Mouse (Mus musculus) liver, embryonic 11.5 days (tissue): Measurements from ENCODE around the gene Adh6b. TPM values are rescaled to one million over a fixed set of nuclear protein-coding genes. Genes with fewer than 3 reads are reported as not detected.

Experiments
- ATAC-seq: fragments of 200-750 bp; cut with Nextera tagmentation; replicated peaks from 2 replicates; pipeline ENCODE4 v1.8.0; 2017; ENCODE audit warnings: moderate number of reproducible peaks, mild to moderate bottlenecking, moderate TSS enrichment, moderate library complexity; ENCODE audit not compliant: low FRiP score
- DNase-seq: peaks from one replicate; pipeline ENCODE4 v3.0.0-alpha.2; 2017; ENCODE audit warnings: low spot score
- H3K27ac ChIP-seq: fragments of 300-500 bp; sonication (generic); 2 replicates; pipeline ENCODE4 v1.5.1; 2014; ENCODE audit warnings: mild to moderate bottlenecking, low read depth, low read length, control low read depth
- H3K27me3 ChIP-seq: fragments of 300-500 bp; sonication (generic); replicated peaks from 2 replicates; pipeline ENCODE4 v1.6.1; 2014; ENCODE audit warnings: low read length, mixed read lengths; ENCODE audit not compliant: control insufficient read depth, insufficient read depth
- H3K36me3 ChIP-seq: fragments of 300-500 bp; sonication (generic); 2 replicates; pipeline ENCODE4 v1.6.1; 2014; ENCODE audit warnings: mild to moderate bottlenecking, low read length, moderate library complexity, mixed read lengths; ENCODE audit not compliant: control insufficient read depth, insufficient read depth
- H3K4me1 ChIP-seq: fragments of 300-500 bp; sonication (generic); replicated peaks from 2 replicates; pipeline ENCODE4 v1.6.1; 2014; ENCODE audit warnings: low read length, mixed read lengths; ENCODE audit not compliant: control insufficient read depth, insufficient read depth
- H3K4me2 ChIP-seq: fragments of 300-500 bp; sonication (generic); 2 replicates; pipeline ENCODE4 v1.6.1; 2014; ENCODE audit warnings: mild to moderate bottlenecking, control low read depth, moderate library complexity
- H3K4me3 ChIP-seq: fragments of 300-500 bp; sonication (generic); 2 replicates; pipeline ENCODE4 v1.5.1; 2014; ENCODE audit warnings: low read depth, low read length, control low read depth
- H3K9ac ChIP-seq: fragments of 300-500 bp; sonication (generic); 2 replicates; pipeline ENCODE4 v1.6.1; 2014; ENCODE audit warnings: low read depth, low read length, control low read depth
- H3K9me3 ChIP-seq: fragments of 300-500 bp; sonication (generic); 2 replicates; pipeline ENCODE4 v1.6.1; 2016; ENCODE audit warnings: low read length, inconsistent platforms, mixed read lengths; ENCODE audit not compliant: control insufficient read depth
- WGBS: fragments of 180-500 bp; shearing (Covaris S2); extraction: QIAGEN DNeasy Blood & Tissue Kit; methylation state at CpG from one replicate; pipeline ENCODE4 v1.1.7; 2014; 5-methylcytosine and 5-hydroxymethylcytosine counted together
- polyA plus RNA-seq: library from polyadenylated mRNA; unstranded; fragments of >200 nt; fragmentation: Nextera tagmentation; extraction: Ambion mirVana; gene quantifications from 2 replicates; pipeline ENCODE4 v1.2.1, GENCODE M21; 2014

The Adh6b gene
- polyA plus RNA-seq, result 0.89 and 0.90 TPM in 2 replicates

GRCm38 (mm10) chr3:138341471-138341870 is at the start of gene Adh6b:
Gene Adh6b, plus strand, starts transcription at chr3:138341775.
- H3K9ac ChIP-seq, result no peak within 1 kb of the TSS
- H3K4me2 ChIP-seq, result no peak within 1 kb of the TSS
- no peak within 1 kb of the TSS for H3K4me3 ChIP-seq
- DNase-seq (no peak), ATAC-seq (no peak)
- no peak within 1 kb of the TSS for H3K27ac ChIP-seq
- no peaks in the 10 kb centered on the region for H3K4me1 ChIP-seq
- 66% methylated on average over 14 of the region's 14 CpGs for WGBS
- no peaks in the 10 kb centered on the region for H3K27me3 ChIP-seq
- H3K36me3 ChIP-seq, result no peaks in the 10 kb centered on the region
- no peaks in the 10 kb centered on the region for H3K9me3 ChIP-seq

GRCm38 (mm10) chr3:138293298-138293895 is 48.2 kb upstream of the Adh6b start:
- ATAC-seq (no peak), DNase-seq (no peak)
- no peaks in the 10 kb centered on the region for H3K27me3 ChIP-seq
- no peak overlapping the region for H3K4me2 ChIP-seq
- 82% methylated on average over 7 of the region's 7 CpGs for WGBS
- no peak overlapping the region for H3K27ac ChIP-seq
- H3K36me3 ChIP-seq, result no peaks in the 10 kb centered on the region
- H3K9me3 ChIP-seq, result peaks cover 3% of the 10 kb centered on the region; the same call in 1 of the 2 replicates
- H3K9ac ChIP-seq, result no peak overlapping the region
- no peak overlapping the region for H3K4me3 ChIP-seq
- H3K4me1 ChIP-seq, result no peaks in the 10 kb centered on the region

- DNase-seq (no peak), ATAC-seq (no peak)
- no peak overlapping the region for H3K4me3 ChIP-seq
- H3K36me3 ChIP-seq, result no peaks in the 10 kb centered on the region
- 85% methylated on average over 9 of the region's 9 CpGs for WGBS
- no peak overlapping the region for H3K27ac ChIP-seq
- H3K9me3 ChIP-seq, result peaks cover 3% of the 10 kb centered on the region; the same call in 1 of the 2 replicates
- H3K4me2 ChIP-seq, result no peak overlapping the region
- no peaks in the 10 kb centered on the region for H3K4me1 ChIP-seq
- H3K9ac ChIP-seq, result no peak overlapping the region
- no peaks in the 10 kb centered on the region for H3K27me3 ChIP-seq
Measured at GRCm38 (mm10) chr3:138300130-138300529, 41.4 kb upstream of the Adh6b start.

GRCm38 (mm10) chr3:138302676-138303075 is 38.9 kb upstream of the Adh6b start:
- DNase-seq (no peak), ATAC-seq (no peak)
- Histone ChIP-seq H3K27me3 (no peaks in the 10 kb centered on the region), H3K4me1 (no peaks in the 10 kb centered on the region; the same call in 1 of the 2 replicates), H3K27ac (no peak overlapping the region), H3K36me3 (no peaks in the 10 kb centered on the region), H3K9me3 (peaks cover 3% of the 10 kb centered on the region; the same call in 1 of the 2 replicates), H3K9ac (no peak overlapping the region), H3K4me2 (no peak overlapping the region), H3K4me3 (no peak overlapping the region)
- 79% methylated on average over 4 of the region's 4 CpGs for WGBS

- H3K36me3 ChIP-seq, result no peaks in the 10 kb centered on the region
- DNase-seq (no peak), ATAC-seq (no peak)
- no peak overlapping the region for H3K27ac ChIP-seq
- no peak overlapping the region for H3K4me3 ChIP-seq
- WGBS, result 71% methylated on average over 6 of the region's 6 CpGs
- H3K27me3 ChIP-seq, result no peaks in the 10 kb centered on the region
- no peak overlapping the region for H3K4me2 ChIP-seq
- no peaks in the 10 kb centered on the region for H3K9me3 ChIP-seq
- H3K4me1 ChIP-seq, result no peaks in the 10 kb centered on the region; the same call in 1 of the 2 replicates
- no peak overlapping the region for H3K9ac ChIP-seq
Measured at GRCm38 (mm10) chr3:138303771-138304488, 37.6 kb upstream of the Adh6b start.

- H3K27ac ChIP-seq, result no peak overlapping the region
- no peaks in the 10 kb centered on the region for H3K27me3 ChIP-seq
- no peaks in the 10 kb centered on the region for H3K9me3 ChIP-seq
- no peak for DNase-seq
- no peak overlapping the region for H3K4me3 ChIP-seq
- H3K9ac ChIP-seq, result no peak overlapping the region
- H3K36me3 ChIP-seq, result no peaks in the 10 kb centered on the region
- 41% methylated on average over 4 of the region's 4 CpGs for WGBS
- ATAC-seq, result no peak
- no peak overlapping the region for H3K4me2 ChIP-seq
- no peaks in the 10 kb centered on the region; the same call in 1 of the 2 replicates for H3K4me1 ChIP-seq
Measured at GRCm38 (mm10) chr3:138304489-138304871, 37.1 kb upstream of the Adh6b start.

GRCm38 (mm10) chr3:138305486-138306289 is 35.9 kb upstream of the Adh6b start:
- no peak for DNase-seq
- 60% methylated on average over 10 of the region's 10 CpGs for WGBS
- no peak for ATAC-seq
- Histone ChIP-seq H3K27ac (no peak overlapping the region), H3K9me3 (no peaks in the 10 kb centered on the region), H3K4me1 (no peaks in the 10 kb centered on the region; the same call in 1 of the 2 replicates), H3K4me2 (no peak overlapping the region; the same call in 1 of the 2 replicates), H3K4me3 (no peak overlapping the region), H3K27me3 (no peaks in the 10 kb centered on the region), H3K9ac (no peak overlapping the region), H3K36me3 (no peaks in the 10 kb centered on the region)

- no peak overlapping the region; the same call in 1 of the 2 replicates for H3K4me2 ChIP-seq
- no peak overlapping the region for H3K27ac ChIP-seq
- ATAC-seq, result no peak
Measured at GRCm38 (mm10) chr3:138306290-138306683, 35.3 kb upstream of the Adh6b start.

More at GRCm38 (mm10) chr3:138306290-138306683, 35.3 kb upstream of the Adh6b start:
- H3K27me3 ChIP-seq, result no peaks in the 10 kb centered on the region
- WGBS, result 42% methylated on average over 8 of the region's 8 CpGs
- H3K4me3 ChIP-seq, result no peak overlapping the region
- no peaks in the 10 kb centered on the region for H3K9me3 ChIP-seq
- H3K4me1 ChIP-seq, result no peaks in the 10 kb centered on the region; the same call in 1 of the 2 replicates
- H3K9ac ChIP-seq, result no peak overlapping the region
- no peak for DNase-seq
- H3K36me3 ChIP-seq, result no peaks in the 10 kb centered on the region
